Comparison of ENCODE assay signal across 9 mouse cellular contexts in genomic region chr11:53758791-53759351, GRCm38 (mm10). TPM values are rescaled to one million over a fixed set of nuclear protein-coding genes. Genes with fewer than 3 reads are reported as not detected.
DNase-seq lines count a peak whose midpoint lies in the region; ATAC-seq lines count a peak whose summit lies in the region.
"Had no signal": no experiment of that assay in that cellular context is flagged by ENCODE, and none has a peak within 500 bp of the region (broad histone marks: within the 10 kb centered on the region; RNA-seq: fewer than 3 reads in every experiment).

No protein-coding gene starts in this region.

- DNase-seq in embryo, embryonic 10 days (ENCODE audit: low spot score), result peak; percentile 43
- no peak for DNase-seq in embryo, embryonic 9.5 days (ENCODE audit: extremely low spot score)
- peak; percentile 42 for DNase-seq in 3T3-L1 (ENCODE audit: low read depth, low spot score)
- DNase-seq in urinary bladder, adult 2 months (ENCODE audit: low spot score), result no peak
- no peak for DNase-seq in cerebellum, adult 11 months

- peaks cover 15% of the 10 kb centered on the region for H3K27me3 ChIP-seq in embryonic facial prominence, embryonic 13.5 days
- no peaks in the 10 kb centered on the region for H3K27me3 ChIP-seq in limb, embryonic 15.5 days
- peaks cover 48% of the 10 kb centered on the region for H3K27me3 ChIP-seq in hindbrain, embryonic 12.5 days

- ATAC-seq in embryonic facial prominence, embryonic 13.5 days (ENCODE audit: insufficient number of reproducible peaks, insufficient read depth, low FRiP score, low TSS enrichment, low read depth), result no peak
- ATAC-seq in limb, embryonic 15.5 days (ENCODE audit: insufficient number of reproducible peaks, low FRiP score, low TSS enrichment, low read depth), result no peak
- ATAC-seq in hindbrain, embryonic 12.5 days (ENCODE audit: low FRiP score), result no peak

- H3K9me3 ChIP-seq in embryonic facial prominence, embryonic 13.5 days, result no peaks in the 10 kb centered on the region
- H3K9me3 ChIP-seq in limb, embryonic 15.5 days, result no peaks in the 10 kb centered on the region
- H3K9me3 ChIP-seq in hindbrain, embryonic 12.5 days (replicated peaks), result no peaks in the 10 kb centered on the region
- H3K9me3 ChIP-seq: midbrain, embryonic 12.5 days had no signal

- H3K4me1 ChIP-seq in embryonic facial prominence, embryonic 13.5 days, result peaks cover 38% of the 10 kb centered on the region
- H3K4me1 ChIP-seq in limb, embryonic 15.5 days, result peaks cover 46% of the 10 kb centered on the region
- peaks cover 26% of the 10 kb centered on the region for H3K4me1 ChIP-seq in hindbrain, embryonic 12.5 days

- peak overlapping the region; percentile 28; the same call in 1 of the 2 replicates for H3K9ac ChIP-seq in embryonic facial prominence, embryonic 13.5 days
- no peak overlapping the region for H3K9ac ChIP-seq in limb, embryonic 15.5 days
- H3K9ac ChIP-seq in hindbrain, embryonic 12.5 days, result no peak overlapping the region

- 39% methylated on average over 6 of the region's 6 CpGs for WGBS in embryonic facial prominence, embryonic 13.5 days
- 33% methylated on average over 6 of the region's 6 CpGs for WGBS in limb, embryonic 15.5 days
- WGBS in hindbrain, embryonic 12.5 days, result 44% methylated on average over 6 of the region's 6 CpGs

- peak overlapping the region; percentile 48; the same call in 1 of the 2 replicates for H3K27ac ChIP-seq in embryonic facial prominence, embryonic 13.5 days
- H3K27ac ChIP-seq in limb, embryonic 15.5 days, result peak overlapping the region; percentile 59; the same call in 1 of the 2 replicates
- no peak overlapping the region for H3K27ac ChIP-seq in hindbrain, embryonic 12.5 days
- H3K27ac ChIP-seq: midbrain, embryonic 12.5 days had no signal

- no peaks in the 10 kb centered on the region for H3K36me3 ChIP-seq in embryonic facial prominence, embryonic 13.5 days
- H3K36me3 ChIP-seq in limb, embryonic 15.5 days, result no peaks in the 10 kb centered on the region
- no peaks in the 10 kb centered on the region for H3K36me3 ChIP-seq in hindbrain, embryonic 12.5 days
- H3K36me3 ChIP-seq: midbrain, embryonic 12.5 days had no signal

- H3K4me3 ChIP-seq in embryonic facial prominence, embryonic 13.5 days, result no peak overlapping the region
- H3K4me3 ChIP-seq in limb, embryonic 15.5 days, result no peak overlapping the region
- no peak overlapping the region for H3K4me3 ChIP-seq in hindbrain, embryonic 12.5 days
- H3K4me3 ChIP-seq: midbrain, embryonic 12.5 days had no signal

- 0 out of 2 replicates have a peak overlapping the region, but pooled peaks have one; percentile 35 for H3K4me2 ChIP-seq in embryonic facial prominence, embryonic 13.5 days
- no peak overlapping the region for H3K4me2 ChIP-seq in limb, embryonic 15.5 days
- no peak overlapping the region for H3K4me2 ChIP-seq in hindbrain, embryonic 12.5 days (replicated peaks)

RNA-seq across cellular contexts. Expression of gene Irf1, which starts 10.9 kb away (rescaled TPM):
- 8.6 and 9.5 TPM in 2 replicates for polyA plus RNA-seq in embryonic facial prominence, embryonic 13.5 days (2015; fragmentation: Nextera tagmentation; extraction: Ambion mirVana)
- 14.6 and 16.4 TPM in 2 replicates for polyA plus RNA-seq in limb, embryonic 15.5 days (2015; fragmentation: Nextera tagmentation; extraction: Ambion mirVana)
- 71.6 and 89.5 TPM in 2 replicates for polyA plus RNA-seq in urinary bladder, adult 2 months (2012; rRNA removed)
- 4.1 and 4.5 TPM in 2 replicates for polyA plus RNA-seq in hindbrain, embryonic 12.5 days (2016; fragmentation: Nextera tagmentation; extraction: Ambion mirVana)

RNA-seq across cellular contexts. Expression of gene Gm17334, which starts 14.1 kb away (rescaled TPM):
- not detected in 2 replicates for polyA plus RNA-seq in embryonic facial prominence, embryonic 13.5 days (2015; fragmentation: Nextera tagmentation; extraction: Ambion mirVana)
- polyA plus RNA-seq in limb, embryonic 15.5 days (2015; fragmentation: Nextera tagmentation; extraction: Ambion mirVana), result 0.22 TPM in 1 of 2 replicates, not detected in the other
- 1.8 and 2.3 TPM in 2 replicates for polyA plus RNA-seq in urinary bladder, adult 2 months (2012; rRNA removed)
- not detected in 2 replicates for polyA plus RNA-seq in hindbrain, embryonic 12.5 days (2016; fragmentation: Nextera tagmentation; extraction: Ambion mirVana)
- polyA plus RNA-seq: midbrain, embryonic 12.5 days had no signal

RNA-seq across cellular contexts. Expression of gene Il5, which starts 38.3 kb away (rescaled TPM):
- not detected in 2 replicates for polyA plus RNA-seq in embryonic facial prominence, embryonic 13.5 days (2015; fragmentation: Nextera tagmentation; extraction: Ambion mirVana)
- not detected in 2 replicates for polyA plus RNA-seq in limb, embryonic 15.5 days (2015; fragmentation: Nextera tagmentation; extraction: Ambion mirVana)
- polyA plus RNA-seq in urinary bladder, adult 2 months (2012; rRNA removed), result 0.12 and 0.21 TPM in 2 replicates
- polyA plus RNA-seq in hindbrain, embryonic 12.5 days (2016; fragmentation: Nextera tagmentation; extraction: Ambion mirVana), result not detected in 2 replicates
- polyA plus RNA-seq: midbrain, embryonic 12.5 days had no signal

RNA-seq across cellular contexts. Expression of gene Rad50, which starts 51.8 kb away (rescaled TPM):
- polyA plus RNA-seq in embryonic facial prominence, embryonic 13.5 days (2015; fragmentation: Nextera tagmentation; extraction: Ambion mirVana), result 33.2 and 33.6 TPM in 2 replicates
- polyA plus RNA-seq in limb, embryonic 15.5 days (2015; fragmentation: Nextera tagmentation; extraction: Ambion mirVana), result 26.0 and 28.0 TPM in 2 replicates
- polyA plus RNA-seq in urinary bladder, adult 2 months (2012; rRNA removed), result 10.2 and 13.9 TPM in 2 replicates
- polyA plus RNA-seq in hindbrain, embryonic 12.5 days (2016; fragmentation: Nextera tagmentation; extraction: Ambion mirVana), result 18.5 and 21.4 TPM in 2 replicates

Comparison
In these comparisons a context has a peak if more than half of its experiments do, and no peak if none do; other contexts are left out.
1. DNase-seq: peak in embryo, embryonic 10 days (single experiment) and 3T3-L1 (single experiment); none in embryo, embryonic 9.5 days (single experiment), urinary bladder, adult 2 months (single experiment) and cerebellum, adult 11 months (single experiment).